Mouse (Mus musculus) cerebellum, adult 2 months (tissue): ENCODE data around the gene Lipo3.
"Not testable (repeated sequence)": the region's sequence is repeated elsewhere in the genome, so short reads cannot be mapped to it uniquely, and the experiment has no call there.

Experiments used
- CTCF ChIP-seq: fragments of 200-500 bp; IDR thresholded peaks from 2 replicates; pipeline ENCODE4 v1.5.1; 2011; ENCODE audit warnings: low read depth, mild to moderate bottlenecking, control low read depth, low read length, moderate library complexity, borderline replicate concordance; ENCODE audit not compliant: insufficient read depth
- POLR2A ChIP-seq: fragments of 200-500 bp; IDR thresholded peaks from 2 replicates; pipeline ENCODE4 v1.6.1; 2011; ENCODE audit warnings: low read length, control low read depth, borderline replicate concordance; ENCODE audit not compliant: insufficient read depth

DNA sequence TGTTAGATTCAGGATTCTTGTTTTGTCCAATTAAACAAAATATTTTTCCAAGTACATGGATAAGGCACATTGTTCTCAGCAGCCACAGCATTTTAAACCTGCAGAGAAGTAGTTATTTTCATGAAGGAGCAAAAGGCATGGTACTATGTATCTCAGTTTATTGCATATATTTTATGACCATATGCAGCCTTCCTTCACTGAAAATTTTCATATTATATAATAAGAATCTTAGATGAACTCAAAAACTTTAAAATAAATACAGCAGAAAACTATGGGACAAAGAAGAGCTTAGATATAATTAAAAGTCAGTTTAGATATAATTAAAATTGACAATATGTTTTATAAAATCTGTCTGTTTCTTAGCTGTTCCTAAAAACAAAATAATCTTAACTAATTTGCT, 136.6 kb downstream of the Lipo3 start, which contains the start of gene Gm8978:
- not testable (repeated sequence) for TF ChIP-seq CTCF, POLR2A
